Mouse (Mus musculus): Measurements from ENCODE around the gene Gm37419. TPM values are rescaled to one million over a fixed set of nuclear protein-coding genes. Genes with fewer than 3 reads are reported as not detected.
A peak's percentile ranks its signal among the peaks of the same experiment; 100 is the strongest.

Gm37419 gene
- total RNA-seq, 1 experiment from 2014 or later = not detected

DNA sequence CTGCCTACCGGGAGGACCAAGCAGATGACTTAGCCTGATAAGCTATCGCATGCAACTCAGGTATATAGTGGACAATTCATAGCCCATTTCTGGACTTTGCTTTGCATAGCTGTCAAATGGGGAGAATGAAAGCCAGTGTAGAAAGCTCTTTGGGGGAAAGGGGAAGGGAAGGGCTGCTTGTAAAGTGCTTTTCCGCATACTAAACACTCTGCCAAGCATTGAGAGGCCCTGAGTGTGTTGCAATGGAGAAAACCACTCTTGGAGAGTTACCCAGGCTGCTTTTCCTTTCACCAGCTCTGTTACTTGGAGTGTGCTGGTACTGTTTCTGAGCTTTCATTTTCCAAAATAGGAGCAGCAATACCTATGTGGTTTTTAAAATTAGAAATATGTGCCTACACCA lies 10.6 kb upstream of the Gm37419 start:
- ATAC-seq (replicated peaks; ENCODE audit: insufficient number of reproducible peaks, low FRiP score, low TSS enrichment, poor library complexity, severe bottlenecking) = no peak

GRCm38 (mm10) chr16:23978495-23978894 lies 9.8 kb upstream of the Gm37419 start:
- ATAC-seq (replicated peaks; ENCODE audit: insufficient number of reproducible peaks, low FRiP score, low TSS enrichment, poor library complexity, severe bottlenecking) = no peak

DNA sequence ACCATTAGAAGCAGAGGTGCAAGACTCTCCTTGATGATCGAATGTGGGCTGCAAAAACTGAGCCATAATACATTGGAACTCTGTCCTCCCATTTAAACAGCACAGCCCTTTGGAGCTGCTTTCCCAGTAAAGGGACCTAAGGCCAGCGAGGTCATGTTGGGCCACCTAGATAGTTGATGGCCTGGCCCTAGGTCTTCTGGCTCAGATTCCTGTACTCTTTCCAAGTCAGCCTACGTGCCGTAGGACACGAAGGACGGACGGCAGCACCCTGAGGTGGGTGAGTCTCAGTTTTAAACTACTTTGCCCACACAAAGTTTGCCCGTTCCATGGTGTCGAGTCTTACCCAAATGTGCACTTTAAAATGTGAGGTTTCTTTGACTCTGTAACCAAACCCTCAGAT lies 8.8 kb upstream of the Gm37419 start:
- ATAC-seq (replicated peaks; ENCODE audit: insufficient number of reproducible peaks, low FRiP score, low TSS enrichment, poor library complexity, severe bottlenecking) = no peak

DNA sequence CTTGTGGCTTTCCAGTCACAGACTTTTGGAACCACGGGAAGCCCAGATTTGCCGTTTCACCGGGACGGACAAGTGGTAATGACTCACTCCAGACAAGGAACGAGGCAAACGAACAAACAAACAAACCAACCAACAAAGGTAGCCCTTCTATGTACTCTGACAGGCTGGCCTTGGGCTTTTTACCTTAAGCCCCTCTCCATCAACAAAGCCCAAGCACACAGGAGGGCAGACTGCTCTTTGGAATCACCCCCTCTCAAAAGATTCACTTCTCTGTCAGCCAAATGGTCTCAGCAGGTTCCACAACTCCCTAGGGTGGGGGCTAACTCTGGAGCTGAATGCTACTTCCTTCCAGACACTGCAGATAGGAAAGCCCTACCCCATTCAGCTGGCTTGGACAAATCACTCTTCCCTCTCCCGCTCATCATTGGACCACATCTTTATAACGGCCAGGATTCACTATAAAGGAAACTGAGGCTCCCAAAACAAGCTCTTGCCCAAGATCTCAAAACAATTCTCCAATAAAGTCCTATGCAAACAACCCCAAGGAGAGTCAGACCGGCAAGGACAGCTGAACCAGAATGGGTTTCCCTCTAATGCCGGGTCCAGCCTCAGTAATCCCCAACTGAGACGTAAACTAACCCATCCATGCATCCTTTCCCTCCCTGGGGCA lies 7.9 kb upstream of the Gm37419 start:
- ATAC-seq (replicated peaks; ENCODE audit: insufficient number of reproducible peaks, low FRiP score, low TSS enrichment, poor library complexity, severe bottlenecking) = no peak

GRCm38 (mm10) chr16:23980991-23981720 lies 7.1 kb upstream of the Gm37419 start:
- ATAC-seq (replicated peaks; ENCODE audit: insufficient number of reproducible peaks, low FRiP score, low TSS enrichment, poor library complexity, severe bottlenecking) = no peak

GRCm38 (mm10) chr16:23981925-23982851 lies 6.1 kb upstream of the Gm37419 start:
- peak; percentile 4 for ATAC-seq (replicated peaks; ENCODE audit: insufficient number of reproducible peaks, low FRiP score, low TSS enrichment, poor library complexity, severe bottlenecking)

- ATAC-seq (replicated peaks; ENCODE audit: insufficient number of reproducible peaks, low FRiP score, low TSS enrichment, poor library complexity, severe bottlenecking) = no peak
Observed at GRCm38 (mm10) chr16:23982891-23983588, 5.2 kb upstream of the Gm37419 start.

DNA sequence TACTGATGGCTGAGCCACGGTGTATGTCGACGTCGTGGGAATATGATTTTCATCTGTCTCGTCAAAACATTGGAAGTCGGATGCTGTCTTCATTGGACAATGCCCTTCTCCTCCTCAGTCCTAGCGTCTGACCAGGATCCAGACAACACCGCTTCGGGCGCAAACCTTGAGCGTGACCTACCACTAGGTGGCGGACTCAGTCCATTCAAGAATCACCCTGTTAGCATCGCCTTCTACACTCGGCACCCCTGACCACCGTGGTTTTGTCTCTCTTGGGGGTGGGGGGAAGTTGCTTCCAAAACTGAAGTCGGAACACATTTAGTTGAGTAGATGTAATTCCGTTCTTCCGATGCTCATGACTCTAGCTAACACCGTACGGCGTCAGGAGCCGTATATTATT lies 4.1 kb upstream of the Gm37419 start:
- peak; percentile 44 for ATAC-seq (replicated peaks; ENCODE audit: insufficient number of reproducible peaks, low FRiP score, low TSS enrichment, poor library complexity, severe bottlenecking)

DNA sequence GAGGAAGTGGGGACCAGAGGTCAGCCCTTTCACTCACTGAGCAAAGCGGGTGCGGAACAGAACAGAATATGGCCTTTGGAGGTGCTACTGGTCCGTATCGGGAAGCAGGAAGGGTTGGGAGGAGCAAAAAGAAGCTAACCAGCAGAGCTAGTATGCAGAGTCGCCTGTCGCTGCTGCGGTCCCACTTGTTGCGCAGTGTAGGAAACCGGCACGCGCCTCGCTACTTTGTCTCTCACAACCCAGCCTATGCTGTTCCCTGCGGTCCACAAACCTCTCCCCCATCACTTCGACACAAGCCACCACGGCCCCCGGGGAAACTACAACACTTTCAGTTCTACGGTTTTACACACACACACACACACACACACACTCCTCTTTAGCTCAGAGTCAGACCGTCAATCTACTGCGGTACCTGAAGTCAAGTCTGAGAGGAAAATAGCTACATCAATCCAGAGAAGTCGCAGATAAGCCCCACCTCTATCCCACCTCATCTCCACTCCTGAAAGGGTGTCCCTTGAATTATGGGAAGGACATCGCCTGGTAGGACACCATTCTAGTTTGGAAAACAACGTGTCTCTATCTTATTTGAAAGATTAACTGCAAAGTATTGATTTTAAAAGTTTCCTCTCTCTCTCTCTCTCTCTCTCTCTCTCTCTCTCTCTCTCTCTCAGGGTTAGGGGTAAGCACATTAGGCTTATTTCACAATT lies 3.4 kb upstream of the Gm37419 start:
- ATAC-seq (replicated peaks; ENCODE audit: insufficient number of reproducible peaks, low FRiP score, low TSS enrichment, poor library complexity, severe bottlenecking) = peak; percentile 33

DNA sequence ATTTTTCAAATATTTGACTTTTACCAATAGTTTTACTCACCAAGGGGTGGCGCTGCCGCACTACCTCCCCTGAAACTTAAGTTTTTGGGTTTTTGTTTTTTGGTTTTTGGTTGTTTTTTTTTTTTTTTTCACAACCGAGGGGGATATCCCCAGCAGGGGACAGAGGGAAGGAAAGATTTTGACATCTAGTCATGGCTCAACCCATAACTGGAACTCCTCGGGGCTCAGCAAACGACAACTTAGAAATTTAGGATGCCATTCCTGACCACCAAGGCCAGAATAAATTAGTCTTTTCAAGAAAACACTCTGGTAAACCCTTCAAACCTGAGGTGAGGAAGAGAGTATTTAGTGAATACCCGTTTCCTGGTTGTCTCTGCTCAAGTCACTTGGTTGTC lies 2.8 kb upstream of the Gm37419 start:
- ATAC-seq (replicated peaks; ENCODE audit: insufficient number of reproducible peaks, low FRiP score, low TSS enrichment, poor library complexity, severe bottlenecking) = no peak

DNA sequence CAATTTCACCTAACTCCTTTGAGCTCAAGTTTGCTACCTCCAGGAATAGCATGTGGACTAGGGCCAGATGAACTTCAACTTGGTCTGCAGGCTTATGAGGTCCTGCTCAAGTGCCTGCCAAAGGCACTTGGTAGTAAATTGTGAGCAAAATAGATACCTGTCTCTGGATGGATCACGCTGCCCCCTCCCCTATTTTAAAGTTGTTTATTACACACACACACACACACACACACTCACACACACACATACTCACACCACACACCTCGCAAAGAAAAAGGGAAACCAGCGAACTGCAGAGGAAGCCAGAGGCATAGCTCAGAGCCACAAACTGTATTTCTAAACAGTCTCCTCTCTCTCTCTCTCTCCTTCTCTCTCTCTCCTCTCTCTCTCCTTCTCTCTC lies 2.1 kb upstream of the Gm37419 start:
- no peak for ATAC-seq (replicated peaks; ENCODE audit: insufficient number of reproducible peaks, low FRiP score, low TSS enrichment, poor library complexity, severe bottlenecking)

DNA sequence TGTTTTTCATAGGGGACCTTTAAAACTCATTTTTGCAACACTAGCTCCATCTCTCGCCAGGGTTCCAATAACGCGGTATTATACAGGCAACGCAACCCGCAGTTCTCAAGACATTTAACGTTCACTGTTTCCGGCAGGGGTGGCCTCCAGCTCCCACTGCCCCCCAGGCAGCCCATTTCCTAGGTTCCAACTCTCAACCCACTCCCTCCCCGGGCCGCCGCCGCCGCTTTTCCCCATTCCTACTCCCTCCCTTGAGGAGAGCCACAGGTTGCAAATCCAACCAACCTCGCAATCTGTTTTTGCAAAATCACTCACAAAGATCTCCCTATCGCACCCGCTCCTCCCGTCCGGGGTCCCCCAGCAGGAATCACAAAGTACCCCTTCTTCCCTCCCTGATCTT lies 1.4 kb upstream of the Gm37419 start:
- ATAC-seq (replicated peaks; ENCODE audit: insufficient number of reproducible peaks, low FRiP score, low TSS enrichment, poor library complexity, severe bottlenecking) = no peak

GRCm38 (mm10) chr16:23987341-23988156 lies 733 bp upstream of the Gm37419 start:
- no peak for ATAC-seq (replicated peaks; ENCODE audit: insufficient number of reproducible peaks, low FRiP score, low TSS enrichment, poor library complexity, severe bottlenecking)

DNA sequence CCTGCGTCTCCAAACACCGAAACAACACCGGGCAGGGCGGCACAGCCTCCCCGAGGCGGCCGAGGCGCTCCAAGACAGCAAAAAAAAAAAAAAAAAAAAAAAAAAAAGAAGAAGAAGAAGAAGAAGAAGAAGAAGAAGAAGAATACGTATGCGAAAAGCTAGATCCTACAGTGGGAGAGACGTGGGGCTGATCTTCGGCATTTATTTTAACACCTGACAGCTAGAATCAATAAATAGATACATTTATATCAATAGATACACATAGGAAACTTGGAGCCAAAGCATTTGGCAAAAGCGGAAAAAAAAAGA lies 171 bp upstream of the Gm37419 start:
- no peak for ATAC-seq (replicated peaks; ENCODE audit: insufficient number of reproducible peaks, low FRiP score, low TSS enrichment, poor library complexity, severe bottlenecking)

DNA sequence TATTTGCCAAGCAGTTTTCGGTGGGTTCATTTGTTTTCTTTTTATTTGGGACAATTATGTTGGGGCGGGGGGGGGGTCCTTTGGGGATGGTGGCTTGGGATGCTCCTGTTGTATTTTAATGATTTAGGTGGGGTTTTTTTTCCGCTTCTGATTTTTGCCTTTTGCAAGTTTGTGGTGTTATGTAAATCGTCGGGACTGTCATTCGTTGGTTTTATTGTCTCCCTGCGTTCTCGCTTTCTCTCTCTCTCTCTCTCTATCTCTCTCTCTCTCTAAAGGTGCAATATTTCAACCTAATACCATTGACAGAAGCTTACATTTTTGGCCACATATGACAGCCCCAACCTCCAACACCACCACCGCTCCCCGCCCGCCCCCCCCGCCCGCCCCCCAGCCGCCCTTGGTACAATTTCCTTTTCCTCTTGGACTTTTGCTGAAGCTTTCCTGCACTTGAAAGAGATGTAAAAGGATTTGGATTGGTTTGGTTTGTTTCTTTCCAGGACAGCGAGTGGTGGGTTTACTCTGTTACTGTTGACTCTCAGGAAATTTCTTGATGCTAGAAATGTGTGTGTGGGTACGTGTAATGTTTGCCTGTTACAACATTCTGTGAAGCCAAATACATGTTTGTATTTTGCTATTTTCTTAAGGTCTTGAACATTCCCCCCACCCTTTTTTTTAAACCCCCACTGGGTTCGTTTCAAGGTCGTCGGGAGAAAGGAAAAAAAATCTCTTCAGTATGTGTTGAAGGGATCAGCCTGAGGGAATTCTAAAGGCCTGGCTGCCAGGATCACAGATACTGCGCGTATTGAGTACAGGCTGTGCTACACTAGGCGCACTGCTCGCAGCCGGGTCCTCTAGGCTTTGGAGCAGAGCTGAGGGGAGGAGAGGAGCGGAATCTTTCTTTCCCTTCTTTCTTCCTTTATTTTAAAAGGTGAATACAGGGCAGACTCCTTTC lies 1.2 kb downstream of the Gm37419 start:
- no peak for ATAC-seq (replicated peaks; ENCODE audit: insufficient number of reproducible peaks, low FRiP score, low TSS enrichment, poor library complexity, severe bottlenecking)

GRCm38 (mm10) chr16:23990161-23990970 lies 2.1 kb downstream of the Gm37419 start:
- no peak for ATAC-seq (replicated peaks; ENCODE audit: insufficient number of reproducible peaks, low FRiP score, low TSS enrichment, poor library complexity, severe bottlenecking)
